Mouse (Mus musculus) sigmoid colon, adult 10 weeks (tissue): Measurements from ENCODE around the gene Mctp1. TPM values are rescaled to one million over a fixed set of nuclear protein-coding genes. Genes with fewer than 3 reads are reported as not detected.

Source experiments
- polyA plus RNA-seq: library from polyadenylated mRNA; stranded (reverse); fragments of 350-450 nt; fragmentation: Illumina TruSeq; extraction: RNeasy Lipid Tissue Mini Kit (QIAGEN cat#74804); gene quantifications from one replicate; pipeline ENCODE4 v1.2.3, GENCODE M21; 2014; ENCODE audit warnings: low read depth, low replicate concordance

The Mctp1 gene
- 10.8 TPM for polyA plus RNA-seq

DNA sequence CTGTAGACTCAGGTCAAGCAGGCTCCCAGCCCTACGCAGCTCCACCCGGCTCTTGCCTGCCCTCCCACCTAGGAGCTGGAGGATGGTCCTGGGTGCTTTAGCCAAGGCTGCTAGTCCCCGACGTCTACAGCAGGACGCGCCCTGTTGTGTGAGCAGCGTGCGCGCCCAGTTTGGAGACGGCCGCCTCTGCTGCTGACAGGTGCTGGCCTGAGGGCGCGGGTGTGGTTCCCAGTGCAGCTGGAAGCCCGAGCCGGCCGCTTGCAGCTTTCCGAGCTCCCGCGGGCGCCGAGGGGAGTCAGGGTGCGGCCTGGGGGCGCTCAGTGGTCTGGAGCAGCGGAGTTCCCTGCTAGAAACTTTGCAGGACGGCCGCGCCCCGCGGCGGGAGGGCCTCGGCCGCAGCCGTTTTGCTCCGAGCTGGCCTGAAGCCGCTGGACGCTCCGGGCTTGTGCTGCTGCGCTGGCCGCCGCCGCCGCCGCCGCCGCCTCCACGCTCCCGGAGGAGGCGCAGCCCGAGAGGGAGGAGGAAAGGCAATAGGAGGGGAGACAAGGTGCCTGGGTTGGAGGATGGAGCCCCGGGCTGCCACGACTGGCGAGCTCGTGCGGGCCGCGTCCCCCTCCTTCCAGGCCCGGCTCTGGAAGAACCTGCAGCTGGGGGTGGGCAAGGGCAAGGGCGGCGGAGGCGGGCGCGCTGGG lies at the start of gene Mctp1:
Mctp1 (plus strand) TSS at position 564 of the 692 bp plus-strand sequence.

Other genes with a start within 250 kb of the Mctp1 start
- gene Fam81b, start 79.5 kb upstream of the Mctp1 start, polyA plus RNA-seq = not detected